Mouse (Mus musculus) MEL (cell line): ENCODE measurements around the gene Ankrd1.

ENCODE experiments used
- POLR2A ChIP-seq, 2 experiments: IDR thresholded peaks; 2 replicates each; pipeline ENCODE4 v1.6.1; 2011 to 2012; ENCODE audit warnings: low read length in 2 of 2, mild to moderate bottlenecking in 2 of 2, control low read depth in 1 of 2, improper control_type of control experiment in 1 of 2, low read depth in 1 of 2, moderate library complexity in 1 of 2; ENCODE audit not compliant: control insufficient read depth in 1 of 2, insufficient read depth in 1 of 2, poor library complexity in 1 of 2
- TAL1 ChIP-seq: IDR thresholded peaks from 2 replicates; pipeline ENCODE4 v1.6.1; 2012; ENCODE audit warnings: mild to moderate bottlenecking, inconsistent platforms, low read length, moderate library complexity, mixed read lengths

DNA sequence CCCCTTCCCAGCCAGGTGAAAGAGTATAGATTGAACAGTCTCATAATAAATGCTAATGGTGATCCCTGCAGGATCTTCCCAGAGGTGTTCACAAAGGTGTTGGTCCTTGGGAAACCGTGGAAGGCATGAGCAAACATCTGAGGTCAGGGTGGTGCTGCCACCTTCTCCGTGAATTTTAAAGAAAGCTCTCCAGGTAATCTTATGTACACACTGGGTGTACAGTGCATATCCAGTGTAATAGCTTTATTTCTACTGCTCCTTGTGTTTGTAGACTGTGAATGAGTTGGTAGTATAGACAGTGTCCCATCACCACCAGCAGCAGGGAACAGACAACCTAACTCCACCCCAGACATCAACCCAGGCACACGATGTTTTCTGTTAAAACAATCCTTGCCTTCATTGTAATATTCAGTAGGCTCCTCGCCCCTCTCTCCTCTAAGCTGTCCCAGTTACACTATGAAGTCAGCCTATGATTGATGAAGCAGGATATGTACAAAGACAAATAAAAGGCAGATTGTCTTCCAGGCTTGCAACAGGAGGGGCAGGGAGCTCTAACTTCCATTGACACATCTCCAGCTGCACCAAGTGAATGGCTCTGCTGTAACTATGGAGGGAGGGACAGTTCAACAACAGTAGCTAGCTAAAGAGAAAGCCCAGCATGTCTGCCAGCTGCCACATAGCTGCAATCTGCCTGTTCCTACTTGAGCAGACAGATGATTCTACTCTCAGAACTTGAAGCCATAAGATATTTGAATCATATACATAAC lies 30.5 kb upstream of the Ankrd1 start:
- no peak for TF ChIP-seq TAL1
- TF ChIP-seq POLR2A (IDR thresholded peaks at IDR 0.05; ENCODE audit: control insufficient read depth in 1 of 2, insufficient read depth in 1 of 2, low read depth in 1 of 2, low read length in 2 of 2, poor library complexity in 1 of 2) = no peak
